Mouse (Mus musculus): ENCODE results near the gene Toporsl. TPM values are rescaled to one million over a fixed set of nuclear protein-coding genes. Genes with fewer than 3 reads are reported as not detected.
A peak's percentile ranks its signal among the peaks of the same experiment; 100 is the strongest.

Toporsl gene
- total RNA-seq (2017) = not detected in 2 replicates

GRCm38 (mm10) chr4:52595927-52596326, at the start of gene Toporsl:
Gene Toporsl, plus strand, starts transcription at chr4:52596274.
- no peak for ATAC-seq (replicated peaks in 1 of 2; ENCODE audit: insufficient read depth in 1 of 2, low FRiP score in 2 of 2, low TSS enrichment in 1 of 2, low read depth in 1 of 2, poor library complexity in 2 of 2, severe bottlenecking in 2 of 2)

GRCm38 (mm10) chr4:52557672-52558071, 38.4 kb upstream of the Toporsl start:
- no peak for ATAC-seq (replicated peaks in 1 of 2; ENCODE audit: insufficient read depth in 1 of 2, low FRiP score in 2 of 2, low TSS enrichment in 1 of 2, low read depth in 1 of 2, poor library complexity in 2 of 2, severe bottlenecking in 2 of 2)

- no peak for ATAC-seq (replicated peaks in 1 of 2; ENCODE audit: insufficient read depth in 1 of 2, low FRiP score in 2 of 2, low TSS enrichment in 1 of 2, low read depth in 1 of 2, poor library complexity in 2 of 2, severe bottlenecking in 2 of 2)
These were observed 38.0 kb upstream of the Toporsl start for GRCm38 (mm10) chr4:52558080-52558479.

- ATAC-seq (replicated peaks in 1 of 2; ENCODE audit: insufficient read depth in 1 of 2, low FRiP score in 2 of 2, low TSS enrichment in 1 of 2, low read depth in 1 of 2, poor library complexity in 2 of 2, severe bottlenecking in 2 of 2) = no peak
These were observed 32.2 kb upstream of the Toporsl start for GRCm38 (mm10) chr4:52563859-52564258.

GRCm38 (mm10) chr4:52586194-52586734, 9.8 kb upstream of the Toporsl start:
- no peak for ATAC-seq (replicated peaks in 1 of 2; ENCODE audit: insufficient read depth in 1 of 2, low FRiP score in 2 of 2, low TSS enrichment in 1 of 2, low read depth in 1 of 2, poor library complexity in 2 of 2, severe bottlenecking in 2 of 2)

GRCm38 (mm10) chr4:52593821-52594356, 2.2 kb upstream of the Toporsl start:
- no peak for ATAC-seq (replicated peaks in 1 of 2; ENCODE audit: insufficient read depth in 1 of 2, low FRiP score in 2 of 2, low TSS enrichment in 1 of 2, low read depth in 1 of 2, poor library complexity in 2 of 2, severe bottlenecking in 2 of 2)

GRCm38 (mm10) chr4:52594632-52595031, 1.4 kb upstream of the Toporsl start:
- no peak for ATAC-seq (replicated peaks in 1 of 2; ENCODE audit: insufficient read depth in 1 of 2, low FRiP score in 2 of 2, low TSS enrichment in 1 of 2, low read depth in 1 of 2, poor library complexity in 2 of 2, severe bottlenecking in 2 of 2)

GRCm38 (mm10) chr4:52598180-52598881, 2.3 kb downstream of the Toporsl start:
- no peak for ATAC-seq (replicated peaks in 1 of 2; ENCODE audit: insufficient read depth in 1 of 2, low FRiP score in 2 of 2, low TSS enrichment in 1 of 2, low read depth in 1 of 2, poor library complexity in 2 of 2, severe bottlenecking in 2 of 2)

GRCm38 (mm10) chr4:52606923-52607322, 10.8 kb downstream of the Toporsl start:
- ATAC-seq (replicated peaks in 1 of 2; ENCODE audit: insufficient read depth in 1 of 2, low FRiP score in 2 of 2, low TSS enrichment in 1 of 2, low read depth in 1 of 2, poor library complexity in 2 of 2, severe bottlenecking in 2 of 2) = no peak

GRCm38 (mm10) chr4:52634986-52635385, 38.9 kb downstream of the Toporsl start:
- no peak for ATAC-seq (replicated peaks in 1 of 2; ENCODE audit: insufficient read depth in 1 of 2, low FRiP score in 2 of 2, low TSS enrichment in 1 of 2, low read depth in 1 of 2, poor library complexity in 2 of 2, severe bottlenecking in 2 of 2)

- no peak for ATAC-seq (replicated peaks in 1 of 2; ENCODE audit: insufficient read depth in 1 of 2, low FRiP score in 2 of 2, low TSS enrichment in 1 of 2, low read depth in 1 of 2, poor library complexity in 2 of 2, severe bottlenecking in 2 of 2)
These were observed 51.7 kb downstream of the Toporsl start for GRCm38 (mm10) chr4:52647791-52648190.

- no peak for ATAC-seq (replicated peaks in 1 of 2; ENCODE audit: insufficient read depth in 1 of 2, low FRiP score in 2 of 2, low TSS enrichment in 1 of 2, low read depth in 1 of 2, poor library complexity in 2 of 2, severe bottlenecking in 2 of 2)
These were observed 63.6 kb downstream of the Toporsl start for GRCm38 (mm10) chr4:52659701-52660100.

GRCm38 (mm10) chr4:52660701-52661117, 64.6 kb downstream of the Toporsl start:
- ATAC-seq (replicated peaks in 1 of 2; ENCODE audit: insufficient read depth in 1 of 2, low FRiP score in 2 of 2, low TSS enrichment in 1 of 2, low read depth in 1 of 2, poor library complexity in 2 of 2, severe bottlenecking in 2 of 2) = peak; percentile 42 to 73; a peak in 3 of 4 replicates

- no peak for ATAC-seq (replicated peaks in 1 of 2; ENCODE audit: insufficient read depth in 1 of 2, low FRiP score in 2 of 2, low TSS enrichment in 1 of 2, low read depth in 1 of 2, poor library complexity in 2 of 2, severe bottlenecking in 2 of 2)
These were observed 65.2 kb downstream of the Toporsl start for GRCm38 (mm10) chr4:52661311-52661710.

Other genes starting within 250 kb of the Toporsl start
- 132 and 156 TPM in 2 replicates for gene Smc2, start 157.0 kb upstream of the Toporsl start, total RNA-seq (2017)
- gene Vma21-ps, start 99.0 kb upstream of the Toporsl start, total RNA-seq (2017) = not detected in 2 replicates
- not detected in 2 replicates for gene Olfr275, start 218.3 kb downstream of the Toporsl start, total RNA-seq (2017)